Mouse (Mus musculus) cortical plate, adult 2 months (tissue): ENCODE results near the gene Fuca1.

Experiments used
- CTCF ChIP-seq: fragments of 200-500 bp; IDR thresholded peaks from 2 replicates; pipeline ENCODE4 v1.5.1; 2011; ENCODE audit warnings: mild to moderate bottlenecking, control low read depth, low read length; ENCODE audit not compliant: insufficient read depth; ENCODE audit errors: extremely low read depth
- POLR2A ChIP-seq: fragments of 200-500 bp; IDR thresholded peaks from 2 replicates; pipeline ENCODE4 v1.6.1; 2011; ENCODE audit warnings: mild to moderate bottlenecking, low read length, control low read depth; ENCODE audit not compliant: insufficient read depth; ENCODE audit errors: extremely low read depth

- no peak for TF ChIP-seq CTCF
- no peak for TF ChIP-seq POLR2A
Observed at GRCm38 (mm10) chr4:135966283-135966682, 45.7 kb downstream of the Fuca1 start.
